Mouse (Mus musculus): Measurements from ENCODE around the gene Cryzl1.

The Cryzl1 gene

GRCm38 (mm10) chr16:91740184-91740917 is 11.6 kb upstream of the Cryzl1 start:
- no peak for DNase-seq (ENCODE audit: low read depth)

- DNase-seq (ENCODE audit: low read depth): no peak
Measured at GRCm38 (mm10) chr16:91738505-91738904, 9.7 kb upstream of the Cryzl1 start.

- no peak for DNase-seq (ENCODE audit: low read depth)
Measured at GRCm38 (mm10) chr16:91736046-91736816, 7.5 kb upstream of the Cryzl1 start.

- DNase-seq (ENCODE audit: low read depth): no peak
Measured at GRCm38 (mm10) chr16:91734771-91735170, 6.0 kb upstream of the Cryzl1 start.

GRCm38 (mm10) chr16:91732816-91733215 is 4.0 kb upstream of the Cryzl1 start:
- peak; percentile 61 for DNase-seq (ENCODE audit: low read depth)

- no peak for DNase-seq (ENCODE audit: low read depth)
Measured at GRCm38 (mm10) chr16:91730446-91730845, 1.7 kb upstream of the Cryzl1 start.

- peak; percentile 42 for DNase-seq (ENCODE audit: low read depth)
Measured at GRCm38 (mm10) chr16:91729821-91730441, 1.2 kb upstream of the Cryzl1 start.

GRCm38 (mm10) chr16:91729066-91729482 is 299 bp upstream of the Cryzl1 start, which contains the start of gene Itsn1:
TSS of gene Itsn1 (plus strand) at chr16:91729281.
- peak; percentile 100 for DNase-seq (ENCODE audit: low read depth)

GRCm38 (mm10) chr16:91727433-91727832 is 1.3 kb downstream of the Cryzl1 start:
- DNase-seq (ENCODE audit: low read depth): peak; percentile 90

GRCm38 (mm10) chr16:91724247-91724646 is 4.5 kb downstream of the Cryzl1 start:
- DNase-seq (ENCODE audit: low read depth): peak; percentile 81

- no peak for DNase-seq (ENCODE audit: low read depth)
Measured at GRCm38 (mm10) chr16:91717399-91717798, 11.4 kb downstream of the Cryzl1 start.

GRCm38 (mm10) chr16:91716927-91717349 is 11.8 kb downstream of the Cryzl1 start:
- no peak for DNase-seq (ENCODE audit: low read depth)

- DNase-seq (ENCODE audit: low read depth): peak; percentile 73
Measured at GRCm38 (mm10) chr16:91710241-91710640, 18.5 kb downstream of the Cryzl1 start.

- DNase-seq (ENCODE audit: low read depth): no peak
Measured at GRCm38 (mm10) chr16:91704603-91705340, 24.0 kb downstream of the Cryzl1 start.

GRCm38 (mm10) chr16:91702771-91703188 is 26.0 kb downstream of the Cryzl1 start:
- DNase-seq (ENCODE audit: low read depth): no peak

- DNase-seq (ENCODE audit: low read depth): no peak
Measured at GRCm38 (mm10) chr16:91701908-91702307, 26.9 kb downstream of the Cryzl1 start.

- DNase-seq (ENCODE audit: low read depth): no peak
Measured at GRCm38 (mm10) chr16:91698995-91699394, 29.8 kb downstream of the Cryzl1 start.

GRCm38 (mm10) chr16:91695108-91695755 is 33.5 kb downstream of the Cryzl1 start:
- DNase-seq (ENCODE audit: low read depth): peak; percentile 51

GRCm38 (mm10) chr16:91694455-91695084 is 34.2 kb downstream of the Cryzl1 start:
- DNase-seq (ENCODE audit: low read depth): peak; percentile 83

GRCm38 (mm10) chr16:91689791-91690190 is 39.0 kb downstream of the Cryzl1 start:
- DNase-seq (ENCODE audit: low read depth): peak; percentile 70
